Mouse (Mus musculus): Measurements from ENCODE around the gene Desi1.

Desi1 gene

DNA sequence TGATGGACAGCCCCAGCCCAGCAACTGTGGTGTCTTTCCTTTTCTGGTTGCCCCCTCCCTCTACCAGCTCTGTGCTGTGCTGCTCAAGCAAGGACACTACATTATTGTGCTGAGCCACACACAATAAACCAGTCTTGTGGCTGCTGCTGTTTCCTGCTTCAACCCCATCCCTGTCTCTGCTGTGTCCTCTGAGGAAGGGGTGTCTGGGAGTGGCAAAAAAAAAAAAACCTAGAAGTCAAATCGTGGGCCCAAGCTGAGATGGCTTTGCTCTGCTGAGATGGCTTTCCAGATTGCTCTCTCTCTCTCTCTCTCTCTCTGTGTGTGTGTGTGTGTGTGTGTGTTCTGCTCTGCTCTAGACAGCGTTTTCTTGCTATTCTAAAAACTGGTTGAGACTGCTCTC is 65.2 kb downstream of the Desi1 start:
- DNase-seq (ENCODE audit: extremely low spot score, low read depth, low spot score), result no peak

DNA sequence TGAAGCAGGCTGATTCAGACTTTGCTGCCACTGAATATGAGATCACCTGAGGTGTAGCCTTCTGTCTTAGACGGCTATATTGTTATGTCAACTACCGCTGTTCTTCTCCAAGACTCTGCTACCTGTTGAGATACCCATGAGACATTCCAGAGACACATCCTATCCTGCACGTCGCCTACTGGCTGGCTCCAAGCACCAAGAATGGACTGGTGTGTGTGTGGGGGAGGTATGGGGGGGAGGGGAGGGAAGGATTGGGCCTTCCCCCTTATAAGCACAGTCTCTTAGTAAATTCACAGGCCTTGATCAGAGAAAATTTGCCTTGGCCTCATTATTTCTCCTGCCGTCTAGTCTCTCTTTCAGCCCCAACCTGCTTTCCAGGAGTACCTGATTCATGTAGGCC is 65.8 kb downstream of the Desi1 start:
- DNase-seq (ENCODE audit: extremely low spot score, low read depth, low spot score), result no peak

DNA sequence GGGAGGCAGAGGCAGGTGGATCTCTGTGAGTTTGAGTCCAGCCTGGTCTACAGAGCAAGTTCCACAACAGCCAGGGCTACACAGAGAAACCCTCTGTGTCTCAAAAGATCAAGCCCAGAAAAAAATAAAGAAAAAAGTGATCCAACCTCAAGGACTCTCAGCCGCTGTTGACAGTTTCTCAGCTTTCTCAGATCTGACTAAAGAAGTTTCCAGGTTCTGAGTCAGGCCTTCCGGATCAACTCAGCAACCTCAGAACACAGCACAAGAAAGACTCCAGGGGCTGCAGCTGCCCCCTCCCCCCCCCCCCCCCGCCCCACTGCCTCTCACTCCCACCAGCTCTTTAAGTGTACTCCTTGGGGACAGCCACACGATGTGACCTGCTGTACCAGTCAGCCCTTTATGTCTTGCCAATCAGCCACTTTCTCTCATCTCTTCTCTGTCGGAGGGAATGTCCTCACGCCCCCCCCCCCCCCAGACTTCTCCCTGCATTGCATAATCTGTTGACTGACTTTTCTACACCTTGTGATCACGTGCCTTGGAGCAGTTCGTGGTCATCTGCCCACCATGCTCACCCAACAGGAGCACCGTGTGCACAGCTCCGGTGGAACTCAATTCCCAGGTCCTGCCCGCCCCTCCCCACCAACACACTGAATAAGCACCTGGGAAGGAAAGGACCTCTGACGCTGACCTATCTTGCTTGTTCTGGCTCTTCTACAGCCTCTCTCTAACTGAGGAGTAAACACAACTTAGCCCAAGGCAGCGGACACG is 67.4 kb downstream of the Desi1 start:
- DNase-seq (ENCODE audit: extremely low spot score, low read depth, low spot score), result no peak

DNA sequence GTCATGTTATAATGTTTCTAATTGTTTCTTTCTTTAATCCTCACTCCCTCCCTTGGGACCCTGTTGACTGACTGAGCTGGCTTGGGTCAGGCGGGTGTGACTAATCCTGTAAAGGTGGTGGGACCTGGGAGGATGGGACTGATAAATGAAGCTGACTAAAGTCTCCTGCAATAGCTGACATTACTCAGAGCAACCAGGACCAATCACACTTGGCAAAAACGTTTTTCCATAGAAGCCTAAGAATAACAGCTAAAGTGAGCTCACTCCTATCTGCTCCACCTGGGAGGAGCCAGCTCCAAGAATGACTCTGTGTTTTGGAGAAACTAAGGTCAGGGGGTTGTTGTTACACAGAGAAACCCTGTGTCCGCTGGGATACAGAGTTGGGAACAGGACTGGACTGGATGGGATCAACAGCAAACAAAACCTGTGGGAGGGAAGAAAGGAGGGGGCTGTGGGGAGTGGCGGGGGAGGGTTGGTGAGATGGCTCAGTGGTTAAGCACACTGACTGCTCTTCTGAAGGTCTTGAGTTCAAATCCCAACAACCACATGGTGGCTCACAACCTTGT is 68.6 kb downstream of the Desi1 start:
- no peak for DNase-seq (ENCODE audit: extremely low spot score, low read depth, low spot score)

DNA sequence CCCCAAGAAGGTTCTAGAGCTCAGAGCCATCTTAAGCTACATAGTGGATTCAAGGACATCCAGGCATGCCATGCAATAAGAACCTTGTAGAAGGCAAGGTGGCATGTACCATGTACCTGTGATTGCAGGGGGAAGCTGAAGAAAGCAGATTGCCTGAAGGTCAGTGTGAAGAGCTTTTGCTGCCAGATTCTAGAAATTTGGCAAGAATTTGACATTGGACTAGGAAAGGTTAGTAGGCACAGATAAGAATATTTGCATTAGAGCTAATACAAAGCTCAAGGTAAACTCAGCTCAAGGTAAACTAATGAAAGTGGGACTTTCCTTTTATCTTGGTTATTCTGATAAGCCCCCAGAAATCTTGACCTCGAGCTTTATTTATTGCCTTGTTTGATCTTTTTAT is 69.4 kb downstream of the Desi1 start:
- DNase-seq (ENCODE audit: extremely low spot score, low read depth, low spot score), result no peak

DNA sequence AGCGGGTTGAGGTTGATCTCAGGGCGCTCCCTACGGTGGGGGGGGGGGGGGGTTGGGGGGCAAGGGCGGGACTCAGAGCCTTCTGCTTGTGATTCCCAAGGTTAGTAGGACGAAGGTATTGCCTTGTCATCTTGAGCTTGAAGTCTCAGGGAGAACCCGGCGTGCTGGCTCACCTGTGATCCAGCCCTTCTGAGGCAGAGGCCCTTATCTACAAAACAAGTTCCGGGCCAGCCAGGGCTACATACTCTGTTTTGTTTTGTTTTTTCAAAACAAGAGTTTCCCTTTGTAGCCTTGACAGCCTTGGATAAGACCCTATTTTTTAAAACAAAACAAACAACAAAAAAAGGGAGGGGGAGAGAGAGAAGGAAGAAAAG is 72.6 kb downstream of the Desi1 start:
- no peak for DNase-seq (ENCODE audit: extremely low spot score, low read depth, low spot score)

DNA sequence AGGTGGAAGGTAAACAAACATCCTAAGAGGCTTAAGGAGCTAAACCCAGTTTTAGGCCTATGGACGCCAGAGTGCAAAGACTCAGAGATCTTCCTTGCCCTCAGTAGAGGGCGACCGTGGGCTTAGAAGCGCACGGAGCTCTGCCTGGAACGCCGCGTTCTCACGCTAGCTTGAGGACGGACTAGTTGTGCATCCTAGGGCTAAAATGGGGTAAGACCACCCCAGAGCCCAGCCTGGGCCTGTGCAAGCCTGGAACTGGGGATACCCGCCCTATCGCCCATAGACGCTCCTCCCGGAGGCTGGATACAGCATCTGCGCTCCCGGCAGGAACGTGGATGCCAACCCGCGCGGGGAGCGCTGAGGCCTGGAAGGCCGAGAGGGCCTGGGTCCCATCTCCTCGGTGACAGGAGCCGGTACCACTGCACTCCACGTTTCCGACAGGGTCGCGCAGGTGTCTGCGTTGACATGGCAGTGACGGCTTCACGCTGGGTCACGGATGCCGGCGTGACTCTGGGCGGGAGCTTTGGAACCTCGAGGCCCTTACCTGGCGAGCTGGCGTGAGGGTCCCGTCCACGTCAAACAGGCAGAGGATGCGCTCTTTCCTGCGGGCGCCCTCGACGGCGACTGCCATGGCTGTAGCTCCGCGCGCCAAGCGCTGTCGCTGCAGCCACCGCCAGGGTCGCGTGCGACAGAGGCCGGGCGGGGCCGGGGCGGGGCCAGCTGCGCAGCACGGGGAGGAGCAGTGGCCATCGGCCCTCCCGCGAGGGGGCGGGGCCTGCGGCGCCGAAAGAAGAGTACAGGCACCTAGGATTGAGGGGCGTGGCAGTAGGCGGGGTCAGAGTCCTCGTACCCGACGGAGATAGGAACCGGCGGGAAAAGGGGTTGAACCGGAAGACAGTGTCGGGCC is 73.2 kb downstream of the Desi1 start, which contains the start of gene Pmm1:
TSS of gene Pmm1 (minus strand) at position 760 of the 907 bp plus-strand sequence.
- DNase-seq (ENCODE audit: extremely low spot score, low read depth, low spot score), result peak; percentile 77

DNA sequence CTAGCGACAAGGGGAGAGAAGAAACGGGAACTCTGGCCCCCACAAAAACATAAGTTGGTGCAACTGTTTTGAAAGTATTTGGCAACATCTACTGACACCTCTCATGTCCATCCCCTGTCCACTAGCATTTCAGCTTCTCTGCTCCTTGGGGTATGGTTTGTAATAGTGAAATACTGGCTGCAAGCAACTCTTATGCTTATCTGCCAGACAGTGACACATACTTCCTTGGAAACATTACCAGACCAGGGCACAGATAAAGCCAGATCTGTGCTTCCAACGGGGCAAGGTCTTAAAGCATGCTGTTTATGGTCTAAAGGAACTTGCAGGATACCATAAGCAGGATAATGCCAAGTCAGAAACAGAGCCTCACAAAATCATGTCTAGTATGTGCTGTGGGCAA is 74.8 kb downstream of the Desi1 start:
- DNase-seq (ENCODE audit: extremely low spot score, low read depth, low spot score), result no peak

DNA sequence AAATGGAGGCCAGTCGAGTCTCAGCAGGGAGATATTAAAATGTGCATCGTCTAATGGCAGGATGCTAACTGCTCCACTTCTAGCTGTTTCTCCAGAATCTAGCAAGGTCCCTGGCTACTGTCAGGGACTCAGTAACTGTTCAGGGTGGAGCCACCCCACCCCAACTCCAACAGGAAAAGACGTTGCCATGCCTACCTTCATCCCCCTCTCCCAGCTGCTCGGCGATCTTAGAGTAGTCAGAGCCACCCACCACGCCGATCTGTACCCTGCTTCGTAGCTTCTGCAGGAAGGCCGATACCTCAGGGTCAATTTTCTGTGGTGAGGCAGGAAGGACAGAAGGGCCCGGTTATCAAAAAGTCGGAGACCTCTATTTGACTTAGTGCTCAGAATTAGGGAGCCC is 76.1 kb downstream of the Desi1 start:
- no peak for DNase-seq (ENCODE audit: extremely low spot score, low read depth, low spot score)

DNA sequence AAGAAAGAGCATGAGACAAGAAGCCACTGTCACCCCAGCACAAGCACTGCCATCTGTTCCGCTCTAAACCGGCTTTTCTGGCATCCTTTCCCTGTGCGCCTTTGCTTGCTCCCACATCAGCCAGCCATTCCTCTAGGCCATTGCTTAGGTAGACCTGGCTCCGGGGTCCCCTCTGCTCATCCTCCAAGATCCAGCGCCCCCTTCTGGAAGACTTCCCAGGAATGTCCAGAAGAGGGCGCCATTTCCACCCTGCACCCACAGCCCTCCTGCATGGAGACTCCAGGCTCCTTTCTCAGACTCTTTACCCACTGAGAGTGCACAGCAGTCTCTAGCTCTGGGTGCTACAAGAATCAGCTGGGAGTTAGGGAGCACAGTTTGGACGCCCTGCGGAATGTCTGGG is 77.2 kb downstream of the Desi1 start:
- DNase-seq (ENCODE audit: extremely low spot score, low read depth, low spot score), result no peak

DNA sequence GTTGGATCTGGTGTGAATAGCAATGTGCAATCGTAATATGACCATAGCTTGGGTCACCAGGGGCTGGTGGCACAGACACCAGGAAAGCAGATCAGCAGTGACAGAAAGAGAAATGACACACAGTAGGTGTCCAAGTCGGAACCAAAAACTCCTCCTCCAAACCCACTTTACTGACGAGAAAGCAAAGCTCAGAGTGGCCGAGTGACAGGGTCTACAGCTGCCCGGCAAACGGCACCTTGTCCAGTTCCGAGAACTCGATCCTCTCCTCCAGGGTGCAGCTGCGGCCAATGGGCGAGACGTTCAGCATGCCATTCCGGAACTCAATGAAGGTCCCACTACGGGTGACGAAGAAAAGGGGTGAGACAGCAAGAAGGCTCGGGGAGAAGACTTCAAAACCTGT is 78.2 kb downstream of the Desi1 start:
- no peak for DNase-seq (ENCODE audit: extremely low spot score, low read depth, low spot score)

DNA sequence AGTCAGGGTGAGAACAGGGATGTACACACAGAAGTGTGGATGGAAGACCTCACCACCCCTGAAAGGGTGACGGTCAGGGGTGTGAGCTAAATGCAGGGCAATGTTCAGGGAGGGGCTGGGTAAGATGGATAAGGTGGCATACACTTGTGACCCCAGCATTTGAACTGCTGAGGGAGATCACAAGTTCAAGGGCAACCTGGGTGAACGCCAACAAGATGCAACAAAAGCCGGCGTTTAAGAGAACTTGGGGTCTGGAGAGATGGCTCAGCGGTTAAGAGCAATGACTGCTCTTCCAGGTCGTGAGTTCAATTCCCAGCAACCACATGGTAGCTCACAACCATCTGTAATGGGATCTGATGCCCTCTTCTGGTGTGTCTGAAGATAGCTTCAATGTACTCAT is 78.9 kb downstream of the Desi1 start:
- DNase-seq (ENCODE audit: extremely low spot score, low read depth, low spot score), result no peak

DNA sequence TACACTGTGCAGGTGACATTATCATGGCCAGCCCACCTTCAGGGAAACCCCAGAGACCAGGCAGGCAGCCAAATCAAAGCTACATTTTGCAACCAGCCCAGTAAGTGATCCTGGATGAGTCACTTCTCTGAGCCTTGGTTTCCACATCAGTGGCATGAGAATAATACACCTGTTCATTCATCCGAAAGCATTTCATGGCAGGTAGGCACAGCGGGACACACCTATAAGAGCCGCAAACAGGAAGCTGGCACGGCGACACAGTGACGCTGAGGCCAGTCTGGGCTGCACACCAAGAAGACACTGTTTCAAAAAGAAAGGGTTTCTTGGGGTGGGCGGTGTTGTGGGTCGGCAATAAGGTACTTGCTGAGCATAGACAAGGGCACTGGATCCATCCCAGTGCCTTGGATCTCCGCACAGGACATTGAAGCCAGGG is 79.5 kb downstream of the Desi1 start:
- no peak for DNase-seq (ENCODE audit: extremely low spot score, low read depth, low spot score)

DNA sequence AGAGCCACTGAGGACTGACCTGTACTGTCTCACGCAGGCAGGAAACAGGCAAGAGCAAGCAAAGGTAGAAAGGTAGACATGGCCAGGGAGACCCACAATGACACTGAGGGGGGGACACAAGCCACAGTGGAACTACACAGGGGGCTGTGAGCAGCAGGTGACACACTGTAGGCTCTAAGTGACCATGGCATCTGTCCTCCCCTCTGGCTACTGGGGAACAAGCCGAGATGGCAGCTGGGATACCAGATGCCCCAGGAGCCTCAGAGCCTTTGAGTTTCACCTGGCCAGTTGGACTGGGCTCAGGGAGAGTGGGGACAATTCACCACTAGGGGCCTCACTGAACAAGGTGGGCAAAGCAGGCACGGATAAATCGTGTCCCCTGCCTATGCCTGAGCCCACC is 81.4 kb downstream of the Desi1 start:
- DNase-seq (ENCODE audit: extremely low spot score, low read depth, low spot score), result no peak

DNA sequence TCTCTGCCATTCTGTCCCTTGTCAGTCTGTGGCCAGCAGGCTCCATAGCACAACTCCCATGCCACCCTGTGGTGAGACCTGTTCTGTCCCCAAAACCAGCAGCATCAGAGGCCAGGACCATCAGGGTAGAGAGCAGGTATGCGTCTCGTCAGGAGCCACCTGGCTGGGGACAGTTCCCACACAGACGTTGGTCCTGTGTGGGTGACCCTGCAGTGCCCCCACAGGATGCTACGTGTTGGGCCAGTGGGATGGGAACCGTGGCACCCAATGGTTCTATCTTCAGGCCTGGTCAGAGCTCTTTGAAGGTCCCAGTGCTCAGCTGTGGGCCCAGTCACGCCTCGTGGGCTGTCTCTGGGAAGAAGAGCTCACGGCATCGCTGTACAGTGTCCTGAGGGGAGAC is 82.5 kb downstream of the Desi1 start:
- no peak for DNase-seq (ENCODE audit: extremely low spot score, low read depth, low spot score)

DNA sequence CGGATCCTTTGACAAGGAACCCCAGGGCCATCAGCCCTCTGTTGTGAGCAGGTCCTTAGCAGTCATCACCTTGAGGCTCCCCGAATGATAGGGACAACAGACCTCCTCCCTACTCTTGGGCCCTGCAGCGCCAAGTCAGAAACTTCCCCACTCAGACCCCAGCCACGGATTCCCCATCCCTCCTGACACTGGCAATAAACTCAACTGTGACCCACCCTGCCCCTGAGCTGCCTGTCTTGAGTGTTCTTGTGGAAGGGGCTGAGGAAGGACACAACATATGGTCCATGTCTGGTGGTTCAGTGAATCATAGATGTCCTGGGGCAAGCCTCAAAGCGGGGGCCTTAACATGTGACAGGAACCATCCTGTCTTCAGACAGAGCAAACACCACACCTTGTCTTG is 82.9 kb downstream of the Desi1 start:
- DNase-seq (ENCODE audit: extremely low spot score, low read depth, low spot score), result no peak

DNA sequence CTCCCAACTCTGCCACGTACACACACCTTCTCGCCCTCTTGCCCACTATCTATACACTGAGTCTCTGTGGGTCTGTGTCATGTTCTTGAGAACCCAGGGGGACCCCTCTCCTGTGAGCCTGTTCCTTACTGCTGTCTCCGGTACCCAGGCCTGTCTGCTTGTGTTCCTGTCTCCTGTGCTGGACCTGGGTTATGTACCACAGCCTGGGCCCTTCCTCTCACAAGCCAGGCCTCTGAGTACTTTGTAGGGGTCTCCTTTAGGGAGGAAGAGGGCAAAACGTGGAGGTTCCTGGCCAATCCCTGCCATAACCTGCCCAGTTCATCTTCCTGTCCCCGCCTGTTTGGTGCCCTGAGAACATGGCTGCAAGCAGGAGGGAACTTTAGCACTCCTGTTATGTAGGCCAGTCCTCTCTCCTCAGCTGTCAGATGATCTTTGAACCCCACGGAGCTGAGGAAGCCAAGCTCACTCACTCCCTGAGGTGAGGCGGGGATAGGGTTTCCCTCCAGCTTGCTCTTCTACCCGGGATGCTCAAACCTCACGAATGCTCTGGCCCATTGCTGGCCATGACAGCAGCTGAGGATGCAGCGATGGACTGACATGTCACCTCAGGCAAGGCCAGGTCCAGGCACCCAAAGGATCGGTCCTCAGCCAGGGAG is 84.1 kb downstream of the Desi1 start:
- no peak for DNase-seq (ENCODE audit: extremely low spot score, low read depth, low spot score)

DNA sequence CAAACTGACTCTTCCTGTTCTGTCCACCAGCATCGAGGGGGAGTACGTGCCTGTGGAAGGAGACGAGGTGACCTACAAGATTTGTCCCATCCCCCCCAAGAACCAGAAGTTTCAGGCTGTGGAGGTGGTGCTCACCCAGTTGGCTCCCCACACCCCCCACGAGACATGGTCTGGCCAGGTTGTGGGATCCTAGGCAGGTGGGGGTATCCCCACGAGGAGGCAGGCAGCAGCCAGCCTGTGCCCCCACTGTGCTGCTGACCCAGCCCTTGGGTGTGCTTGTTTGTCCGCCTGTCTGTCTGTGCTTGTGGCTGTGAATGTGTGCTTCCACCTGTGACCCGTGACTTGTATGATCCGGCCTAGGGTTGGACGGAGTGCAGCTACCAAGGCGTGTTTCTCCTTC is 84.6 kb downstream of the Desi1 start:
- no peak for DNase-seq (ENCODE audit: extremely low spot score, low read depth, low spot score)

DNA sequence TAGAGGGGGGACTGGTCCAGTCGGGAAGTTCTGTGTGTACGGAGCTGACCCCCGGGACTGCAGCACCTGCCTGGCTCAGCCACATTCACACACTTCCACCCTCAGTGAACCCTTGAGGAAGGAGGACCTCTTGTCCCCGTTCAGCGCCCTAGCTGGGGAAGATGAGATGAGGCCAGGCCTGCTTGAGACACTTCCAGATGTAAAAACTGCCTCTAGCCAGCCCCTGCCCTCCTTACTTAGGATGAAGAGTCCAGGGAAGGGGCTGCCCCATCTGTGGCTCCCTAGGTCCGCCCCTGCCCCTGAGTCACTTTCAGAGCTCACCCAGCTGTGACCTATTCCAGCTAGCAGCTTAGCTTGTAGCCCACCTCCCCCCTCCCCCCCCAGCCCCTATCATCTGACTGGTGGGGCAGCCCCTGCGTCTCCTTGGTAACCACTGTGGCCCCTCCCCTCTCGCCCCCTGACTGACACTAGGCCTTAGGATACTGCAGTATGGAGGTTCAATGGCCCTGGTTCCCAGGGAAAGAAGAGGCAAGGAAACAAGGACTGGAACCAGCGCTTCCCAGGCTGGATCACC is 90.4 kb downstream of the Desi1 start:
- no peak for DNase-seq (ENCODE audit: extremely low spot score, low read depth, low spot score)
